Mouse (Mus musculus) T-helper 1 cell (primary cell): ENCODE results near the gene Zswim7.

ENCODE experiments used
- in situ Hi-C: fragments of 300-600 bp; cut with MboI, MseI; formaldehyde crosslinking; loops from one replicate; pipeline ENCODE4 v1.15.1; 2025; ENCODE audit warnings: high pct_unique_total_duplicates

Gene Zswim7

GRCm38 (mm10) chr11:62259214-62259613 is 22.0 kb downstream of the Zswim7 start:
- in situ Hi-C loops, result no loop called here

GRCm38 (mm10) chr11:62253380-62253779 is 27.8 kb downstream of the Zswim7 start:
- in situ Hi-C loops, result no loop called here

- in situ Hi-C loops, result no loop called here
Measured at GRCm38 (mm10) chr11:62251047-62251446, 30.1 kb downstream of the Zswim7 start.

- in situ Hi-C loops, result no loop called here
Measured at GRCm38 (mm10) chr11:62249266-62250037, 31.7 kb downstream of the Zswim7 start.

GRCm38 (mm10) chr11:62248401-62249244 is 32.6 kb downstream of the Zswim7 start, which contains the start of gene Adora2b:
Adora2b (plus strand) TSS chr11:62248984.
- in situ Hi-C loops, result no loop called here

GRCm38 (mm10) chr11:62247759-62248400 is 33.3 kb downstream of the Zswim7 start:
- in situ Hi-C loops, result no loop called here

GRCm38 (mm10) chr11:62244471-62244870 is 36.7 kb downstream of the Zswim7 start:
- in situ Hi-C loops, result no loop called here

- in situ Hi-C loops, result no loop called here
Measured at GRCm38 (mm10) chr11:62243871-62244270, 37.3 kb downstream of the Zswim7 start.

GRCm38 (mm10) chr11:62240631-62241261 is 40.4 kb downstream of the Zswim7 start:
- in situ Hi-C loops, result no loop called here

GRCm38 (mm10) chr11:62224797-62225196 is 56.4 kb downstream of the Zswim7 start:
- in situ Hi-C loops, result no loop called here

GRCm38 (mm10) chr11:62223962-62224361 is 57.2 kb downstream of the Zswim7 start:
- in situ Hi-C loops, result no loop called here

- in situ Hi-C loops, result no loop called here
Measured at GRCm38 (mm10) chr11:62223416-62223815, 57.8 kb downstream of the Zswim7 start.

- in situ Hi-C loops, result no loop called here
Measured at GRCm38 (mm10) chr11:62220756-62221510, 60.2 kb downstream of the Zswim7 start.

GRCm38 (mm10) chr11:62217751-62218150 is 63.4 kb downstream of the Zswim7 start:
- in situ Hi-C loops, result no loop called here
